Mouse (Mus musculus) liver, embryonic 11.5 days (tissue): Measurements from ENCODE around the gene 1810010D01Rik. TPM values are rescaled to one million over a fixed set of nuclear protein-coding genes. Genes with fewer than 3 reads are reported as not detected.

Experiments
- ATAC-seq: fragments of 200-750 bp; cut with Nextera tagmentation; replicated peaks from 2 replicates; pipeline ENCODE4 v1.8.0; 2017; ENCODE audit warnings: moderate number of reproducible peaks, mild to moderate bottlenecking, moderate TSS enrichment, moderate library complexity; ENCODE audit not compliant: low FRiP score
- DNase-seq: peaks from one replicate; pipeline ENCODE4 v3.0.0-alpha.2; 2017; ENCODE audit warnings: low spot score
- H3K27ac ChIP-seq: fragments of 300-500 bp; sonication (generic); 2 replicates; pipeline ENCODE4 v1.5.1; 2014; ENCODE audit warnings: mild to moderate bottlenecking, low read depth, low read length, control low read depth
- H3K27me3 ChIP-seq: fragments of 300-500 bp; sonication (generic); replicated peaks from 2 replicates; pipeline ENCODE4 v1.6.1; 2014; ENCODE audit warnings: low read length, mixed read lengths; ENCODE audit not compliant: control insufficient read depth, insufficient read depth
- H3K36me3 ChIP-seq: fragments of 300-500 bp; sonication (generic); 2 replicates; pipeline ENCODE4 v1.6.1; 2014; ENCODE audit warnings: mild to moderate bottlenecking, low read length, moderate library complexity, mixed read lengths; ENCODE audit not compliant: control insufficient read depth, insufficient read depth
- H3K4me1 ChIP-seq: fragments of 300-500 bp; sonication (generic); replicated peaks from 2 replicates; pipeline ENCODE4 v1.6.1; 2014; ENCODE audit warnings: low read length, mixed read lengths; ENCODE audit not compliant: control insufficient read depth, insufficient read depth
- H3K4me2 ChIP-seq: fragments of 300-500 bp; sonication (generic); 2 replicates; pipeline ENCODE4 v1.6.1; 2014; ENCODE audit warnings: mild to moderate bottlenecking, control low read depth, moderate library complexity
- H3K4me3 ChIP-seq: fragments of 300-500 bp; sonication (generic); 2 replicates; pipeline ENCODE4 v1.5.1; 2014; ENCODE audit warnings: low read depth, low read length, control low read depth
- H3K9ac ChIP-seq: fragments of 300-500 bp; sonication (generic); 2 replicates; pipeline ENCODE4 v1.6.1; 2014; ENCODE audit warnings: low read depth, low read length, control low read depth
- H3K9me3 ChIP-seq: fragments of 300-500 bp; sonication (generic); 2 replicates; pipeline ENCODE4 v1.6.1; 2016; ENCODE audit warnings: low read length, inconsistent platforms, mixed read lengths; ENCODE audit not compliant: control insufficient read depth
- WGBS: fragments of 180-500 bp; shearing (Covaris S2); extraction: QIAGEN DNeasy Blood & Tissue Kit; methylation state at CpG from one replicate; pipeline ENCODE4 v1.1.7; 2014; 5-methylcytosine and 5-hydroxymethylcytosine counted together
- polyA plus RNA-seq: library from polyadenylated mRNA; unstranded; fragments of >200 nt; fragmentation: Nextera tagmentation; extraction: Ambion mirVana; gene quantifications from 2 replicates; pipeline ENCODE4 v1.2.1, GENCODE M21; 2014

The 1810010D01Rik gene
- polyA plus RNA-seq, 1 experiment from 2014 or later: 0.67 TPM

DNA sequence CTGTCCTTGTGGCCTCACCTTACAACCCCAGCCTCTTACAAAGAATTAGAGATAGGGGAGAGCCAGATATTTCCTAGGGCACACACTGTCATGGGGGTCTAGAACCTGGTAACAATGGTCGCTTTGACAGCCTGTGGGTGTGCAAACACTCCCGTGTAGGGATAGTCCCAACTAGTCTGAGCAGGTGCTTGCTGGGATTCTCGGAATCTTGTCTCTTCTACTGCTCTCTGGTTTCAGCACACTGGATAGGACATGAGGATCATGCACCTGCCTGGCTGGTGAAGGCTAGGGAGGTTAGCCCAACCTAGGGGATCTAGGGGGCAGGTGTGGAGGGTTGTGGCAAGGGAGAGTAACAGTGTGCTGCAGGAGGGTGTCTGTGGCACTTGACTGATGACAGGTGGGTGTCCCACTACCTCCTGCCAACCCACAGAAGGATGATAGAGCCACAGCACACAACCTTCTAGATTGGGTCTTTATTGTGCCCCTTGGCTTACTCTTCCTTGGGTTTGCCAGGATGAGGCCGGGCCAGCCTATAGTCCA lies 2.5 kb downstream of the 1810010D01Rik start:
- no peaks in the 10 kb centered on the region for H3K36me3 ChIP-seq
- 0 out of 2 replicates have a peak, but pooled peaks cover 2% of the 10 kb centered on the region for H3K27me3 ChIP-seq
- H3K4me2 ChIP-seq: no peak overlapping the region
- ATAC-seq (no peak), DNase-seq (no peak)
- no peak overlapping the region for H3K4me3 ChIP-seq
- 83% methylated on average over 4 of the region's 4 CpGs for WGBS
- peak overlapping the region; percentile 68; the same call in 1 of the 2 replicates for H3K9ac ChIP-seq
- peaks cover 14% of the 10 kb centered on the region for H3K4me1 ChIP-seq
- peak overlapping the region; percentile 87 for H3K27ac ChIP-seq
- H3K9me3 ChIP-seq: no peaks in the 10 kb centered on the region

DNA sequence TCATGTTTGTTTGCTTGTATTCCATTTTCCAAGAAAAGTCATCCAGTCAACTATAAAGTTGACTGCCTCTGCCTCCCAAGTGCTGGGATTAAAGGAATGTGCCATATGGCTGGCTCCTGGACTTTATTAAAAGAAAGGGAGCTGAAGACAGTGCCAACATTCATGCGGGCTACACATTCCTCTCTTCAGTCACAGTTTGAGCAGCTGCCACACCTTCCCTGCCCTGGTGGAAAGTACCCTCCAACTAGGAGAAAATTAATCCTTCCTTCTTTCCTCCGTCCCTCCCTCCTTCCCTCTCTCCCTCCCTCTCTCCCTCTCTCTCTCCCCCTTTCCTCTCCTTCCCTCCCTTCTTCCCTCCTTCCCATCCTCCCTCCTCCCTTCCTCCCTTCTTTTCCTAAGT lies 8.2 kb downstream of the 1810010D01Rik start:
- Histone ChIP-seq H3K27me3 (0 out of 2 replicates have a peak, but pooled peaks cover 2% of the 10 kb centered on the region), H3K4me1 (no peaks in the 10 kb centered on the region; the same call in 1 of the 2 replicates), H3K27ac (no peak overlapping the region), H3K9me3 (no peaks in the 10 kb centered on the region), H3K4me3 (no peak overlapping the region), H3K4me2 (no peak overlapping the region), H3K36me3 (no peaks in the 10 kb centered on the region), H3K9ac (no peak overlapping the region)
- ATAC-seq (no peak), DNase-seq (no peak)
- WGBS: 63% methylated on average over 2 of the region's 2 CpGs

DNA sequence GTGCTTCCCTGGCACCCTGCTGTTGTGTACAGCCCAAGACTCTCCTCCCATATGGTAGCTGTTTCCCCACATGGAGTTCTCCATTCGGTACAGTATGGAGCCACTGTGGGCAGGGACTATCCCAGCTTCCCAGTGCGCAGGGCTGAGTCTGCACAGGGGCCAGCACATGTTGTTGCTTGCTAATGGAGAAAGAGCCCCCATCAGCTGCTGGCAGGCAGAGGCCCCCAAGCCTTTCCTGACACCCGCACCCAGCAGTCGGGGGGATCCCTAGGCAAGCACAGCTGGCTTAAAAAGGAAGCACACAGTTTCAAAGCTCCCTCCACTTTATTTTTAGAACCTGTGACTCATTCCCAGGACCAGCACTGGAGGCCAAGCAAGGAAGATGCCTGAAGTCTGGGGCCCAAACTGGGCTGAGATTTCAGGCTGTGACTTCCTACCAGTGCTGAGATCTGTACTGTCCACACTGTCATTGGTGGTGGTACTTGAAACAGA lies 9.7 kb downstream of the 1810010D01Rik start:
- WGBS: 42% methylated on average over 4 of the region's 4 CpGs
- DNase-seq (no peak), ATAC-seq (no peak)
- Histone ChIP-seq H3K4me3 (no peak overlapping the region), H3K36me3 (no peaks in the 10 kb centered on the region), H3K27me3 (no peaks in the 10 kb centered on the region), H3K9me3 (no peaks in the 10 kb centered on the region), H3K4me2 (no peak overlapping the region), H3K9ac (no peak overlapping the region), H3K27ac (no peak overlapping the region), H3K4me1 (peaks cover 3% of the 10 kb centered on the region; the same call in 1 of the 2 replicates)

DNA sequence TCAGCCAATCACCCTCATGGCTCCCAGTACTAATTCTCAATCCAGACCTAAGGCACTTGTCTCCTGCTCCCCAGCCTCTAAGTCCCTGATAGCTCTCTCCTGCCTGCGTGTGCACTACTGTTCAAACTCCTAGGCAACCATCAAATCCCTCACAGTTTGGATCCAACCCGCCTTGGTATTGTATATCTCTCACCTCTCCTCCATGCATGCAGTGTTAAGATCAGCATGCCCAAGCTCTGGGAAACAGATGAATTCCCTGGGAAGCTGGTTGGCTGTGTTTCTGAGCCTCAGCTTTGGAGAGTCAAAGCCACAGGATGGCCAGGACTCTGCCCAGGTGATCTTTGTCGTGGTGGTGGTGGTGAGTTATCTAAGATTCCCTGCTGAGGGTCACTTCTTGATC lies 10.2 kb downstream of the 1810010D01Rik start:
- Histone ChIP-seq H3K4me3 (no peak overlapping the region), H3K4me2 (no peak overlapping the region), H3K9me3 (no peaks in the 10 kb centered on the region), H3K36me3 (no peaks in the 10 kb centered on the region), H3K27ac (no peak overlapping the region), H3K9ac (no peak overlapping the region), H3K4me1 (peaks cover 3% of the 10 kb centered on the region; the same call in 1 of the 2 replicates), H3K27me3 (no peaks in the 10 kb centered on the region)
- ATAC-seq (no peak), DNase-seq (no peak)
- 40% methylated on average over 3 of the region's 3 CpGs for WGBS

DNA sequence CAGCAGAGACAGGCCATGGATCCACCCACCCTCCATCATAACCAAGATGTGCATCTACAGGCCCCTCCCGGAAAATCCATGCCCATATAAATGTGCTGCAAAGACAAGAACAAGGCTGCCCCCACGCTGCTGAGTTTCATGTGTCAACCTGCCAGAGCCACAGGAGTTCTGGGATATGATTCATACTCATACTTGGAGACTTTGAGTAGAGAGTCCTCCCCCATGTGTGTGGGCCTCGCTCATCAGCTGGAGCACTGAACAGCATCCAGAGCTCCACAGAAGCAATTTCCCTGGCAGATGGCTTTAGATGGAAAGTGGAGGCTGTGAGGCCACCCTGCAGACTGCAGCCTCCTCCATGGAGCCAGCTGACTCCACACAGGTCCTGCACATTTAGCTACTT lies 10.9 kb downstream of the 1810010D01Rik start:
- H3K9ac ChIP-seq: no peak overlapping the region
- no peaks in the 10 kb centered on the region for H3K27me3 ChIP-seq
- H3K4me1 ChIP-seq: peaks cover 3% of the 10 kb centered on the region; the same call in 1 of the 2 replicates
- H3K27ac ChIP-seq: no peak overlapping the region
- no peak overlapping the region for H3K4me2 ChIP-seq
- ATAC-seq: no peak
- no peak overlapping the region for H3K4me3 ChIP-seq
- DNase-seq: no peak
- no peaks in the 10 kb centered on the region for H3K9me3 ChIP-seq
- H3K36me3 ChIP-seq: no peaks in the 10 kb centered on the region
- 53% methylated on average over 3 of the region's 3 CpGs for WGBS

DNA sequence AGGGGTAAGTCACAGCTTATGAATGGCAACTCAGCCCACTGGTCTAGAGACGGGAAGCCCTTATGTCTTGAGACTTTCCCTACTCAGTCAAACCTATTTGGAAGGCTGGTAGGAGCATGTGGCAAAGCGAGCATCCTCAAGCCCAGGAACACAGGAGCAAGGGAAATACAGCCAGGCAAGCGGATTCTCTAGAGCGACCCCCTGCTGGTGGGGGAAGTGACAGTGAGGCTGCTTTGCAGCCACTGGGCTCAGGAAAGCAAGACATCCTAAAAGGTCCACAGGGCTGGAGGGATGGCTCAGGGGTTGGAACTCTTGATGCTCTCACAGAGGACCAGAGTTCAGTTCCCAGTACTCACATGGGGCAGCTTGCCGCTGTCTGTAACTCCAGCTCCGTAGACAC lies 11.6 kb downstream of the 1810010D01Rik start:
- 79% methylated on average over 6 of the region's 6 CpGs for WGBS
- Histone ChIP-seq H3K27me3 (no peaks in the 10 kb centered on the region), H3K27ac (no peak overlapping the region), H3K4me3 (no peak overlapping the region), H3K36me3 (no peaks in the 10 kb centered on the region), H3K9ac (no peak overlapping the region), H3K9me3 (no peaks in the 10 kb centered on the region), H3K4me1 (peaks cover 3% of the 10 kb centered on the region; the same call in 1 of the 2 replicates), H3K4me2 (no peak overlapping the region)
- no peak for ATAC-seq
- DNase-seq: no peak

DNA sequence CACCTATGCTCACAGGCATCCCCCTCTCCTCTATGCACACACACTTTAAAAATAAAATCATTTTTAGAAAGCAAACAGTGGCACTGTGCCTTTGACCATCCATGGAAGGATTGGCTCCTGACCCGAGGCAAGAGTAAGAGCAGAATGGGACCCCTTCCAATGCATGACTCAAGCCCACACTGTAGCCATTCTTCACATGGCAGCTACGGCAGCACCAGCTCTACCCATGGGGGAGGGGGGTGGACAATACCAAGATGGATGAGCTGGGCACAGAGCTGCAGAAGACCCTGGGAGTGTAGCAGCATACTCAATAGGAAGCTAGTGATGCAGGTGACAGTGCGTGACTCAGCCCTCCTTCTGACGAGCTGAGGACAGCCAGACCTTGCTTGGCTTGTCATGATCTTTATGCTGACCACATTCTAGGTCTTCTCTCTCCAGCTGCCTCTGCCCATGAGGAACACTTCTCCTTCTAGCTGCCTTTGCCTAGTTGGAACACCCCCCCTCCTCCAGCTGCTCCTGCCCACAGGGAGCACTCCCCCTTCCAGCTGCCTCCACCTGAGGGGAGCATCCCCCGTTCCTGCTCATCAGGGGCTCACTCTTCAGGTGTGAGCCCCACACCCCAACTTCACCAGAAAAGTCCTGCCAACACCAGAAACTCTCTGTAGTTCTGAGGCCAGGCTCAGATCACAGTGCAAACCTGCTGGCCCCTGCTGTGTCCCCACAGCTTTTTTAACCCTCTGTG lies 12.6 kb downstream of the 1810010D01Rik start:
- WGBS: 50% methylated on average over 5 of the region's 5 CpGs
- Histone ChIP-seq H3K36me3 (no peaks in the 10 kb centered on the region), H3K9ac (no peak overlapping the region), H3K9me3 (no peaks in the 10 kb centered on the region), H3K4me3 (no peak overlapping the region), H3K4me2 (no peak overlapping the region), H3K27ac (no peak overlapping the region), H3K4me1 (peaks cover 3% of the 10 kb centered on the region; the same call in 1 of the 2 replicates), H3K27me3 (no peaks in the 10 kb centered on the region)
- DNase-seq (no peak), ATAC-seq (no peak)

DNA sequence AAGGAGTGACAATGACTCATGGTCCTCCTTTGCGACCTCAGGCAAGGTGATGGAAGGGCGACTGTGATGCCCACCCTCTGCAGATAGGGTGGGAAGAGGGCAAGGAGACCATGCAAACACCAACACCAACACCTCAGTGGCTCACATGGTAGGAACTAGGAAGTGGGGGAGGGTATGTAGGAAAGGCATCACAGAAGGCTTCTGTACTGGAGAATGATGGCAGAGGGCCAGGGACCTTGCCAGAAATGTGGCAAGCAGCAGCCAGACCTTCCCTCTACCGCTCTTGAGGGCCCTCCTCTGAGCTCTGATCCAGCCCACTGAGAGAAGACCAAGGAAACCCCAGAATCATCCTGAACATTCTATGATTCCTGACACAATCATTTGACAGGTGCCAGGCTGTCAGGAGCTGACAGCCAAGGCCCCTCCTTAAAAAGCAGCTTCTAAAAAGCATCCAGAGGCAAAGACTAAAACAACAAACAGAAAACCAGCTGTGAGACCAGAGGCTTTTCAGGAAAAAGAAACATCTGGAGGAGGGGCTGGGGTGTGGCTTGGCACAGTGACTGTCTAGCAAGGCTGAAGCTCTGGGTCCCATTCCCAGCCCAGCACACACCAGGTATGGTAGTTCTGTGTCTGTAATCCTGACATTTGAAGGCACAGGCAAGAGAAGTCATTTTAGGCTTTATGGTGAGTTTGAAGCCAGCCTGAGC lies 13.3 kb downstream of the 1810010D01Rik start:
- H3K4me2 ChIP-seq: no peak overlapping the region
- no peak for DNase-seq
- no peak overlapping the region for H3K27ac ChIP-seq
- no peak overlapping the region for H3K9ac ChIP-seq
- H3K4me3 ChIP-seq: no peak overlapping the region
- H3K9me3 ChIP-seq: no peaks in the 10 kb centered on the region
- no peaks in the 10 kb centered on the region for H3K36me3 ChIP-seq
- H3K27me3 ChIP-seq: no peaks in the 10 kb centered on the region
- no peak for ATAC-seq
- H3K4me1 ChIP-seq: peaks cover 3% of the 10 kb centered on the region; the same call in 1 of the 2 replicates
- WGBS: 60% methylated on average over 3 of the region's 3 CpGs
